Mouse (Mus musculus): ENCODE measurements around the gene Gm7929. TPM values are rescaled to one million over a fixed set of nuclear protein-coding genes. Genes with fewer than 3 reads are reported as not detected.
"Not testable (repeated sequence)": the region's sequence is repeated elsewhere in the genome, so short reads cannot be mapped to it uniquely, and the experiment has no call there.

Gene Gm7929
- polyA plus RNA-seq (2012; fragmentation: generic; extraction: Trizol) = not detected
- long read RNA-seq, experiment 1 = 0 reads
- long read RNA-seq, experiment 2 = 0 reads

DNA sequence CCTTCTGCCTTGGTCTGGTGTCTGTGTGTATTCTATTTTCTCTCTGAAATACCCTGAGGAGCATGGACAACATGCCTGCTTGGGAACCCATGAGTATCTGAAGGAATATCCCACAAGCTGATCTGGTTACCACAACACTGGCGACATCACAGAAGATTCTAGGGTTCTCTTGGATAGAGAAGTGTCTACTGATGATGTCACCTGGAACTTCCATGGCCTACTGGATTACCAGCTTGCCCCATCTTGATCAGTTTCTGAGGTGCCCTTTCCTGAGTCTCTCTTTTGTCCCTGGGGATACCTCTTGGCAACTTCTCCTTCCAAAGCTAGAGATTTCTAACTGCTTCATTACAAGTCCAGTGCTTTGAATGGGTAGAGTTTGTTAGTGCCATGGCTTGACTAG lies at the start of gene Gm7929:
TSS of gene Gm7929 (minus strand) at position 101 of the 400 bp plus-strand sequence.
- not testable (repeated sequence) for H3K4me3 ChIP-seq (ENCODE audit: insufficient read depth, poor library complexity, severe bottlenecking); H3ac ChIP-seq (ENCODE audit: control insufficient read depth, insufficient read length, low read depth); H3K27me3 ChIP-seq (ENCODE audit: control insufficient read depth, insufficient read depth, insufficient read length); H3K79me3 ChIP-seq (ENCODE audit: low read depth); H3K79me2 ChIP-seq (ENCODE audit: control insufficient read depth, insufficient read depth); H3K36me3 ChIP-seq (ENCODE audit: control insufficient read depth, insufficient read depth)

DNA sequence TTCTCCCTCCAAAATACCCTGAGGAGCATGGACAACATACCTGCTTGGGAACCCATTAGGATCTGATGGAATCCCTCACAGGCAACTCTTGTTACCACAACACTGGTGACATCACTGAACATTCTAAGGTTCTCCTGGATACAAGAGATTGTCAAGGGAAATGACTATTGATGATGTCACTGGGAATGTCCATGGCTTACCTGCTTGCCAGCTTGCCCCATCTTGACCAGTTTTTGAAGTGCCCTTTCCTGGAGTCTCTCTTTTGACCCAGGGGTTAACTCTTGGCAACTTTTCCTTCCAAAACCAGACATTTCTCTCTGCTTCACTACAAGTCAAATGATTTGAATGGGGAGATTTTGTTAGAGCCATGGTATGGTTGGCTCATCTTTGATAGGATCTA lies 21.9 kb upstream of the Gm7929 start, which contains the start of gene Gm47189:
TSS of gene Gm47189 (minus strand) at position 101 of the 400 bp plus-strand sequence.
- H3K79me3 ChIP-seq (ENCODE audit: low read depth); H3ac ChIP-seq (ENCODE audit: control insufficient read depth, insufficient read length, low read depth); H3K36me3 ChIP-seq (ENCODE audit: control insufficient read depth, insufficient read depth); H3K27me3 ChIP-seq (ENCODE audit: control insufficient read depth, insufficient read depth, insufficient read length); H3K79me2 ChIP-seq (ENCODE audit: control insufficient read depth, insufficient read depth); H3K4me3 ChIP-seq (ENCODE audit: insufficient read depth, poor library complexity, severe bottlenecking): not testable (repeated sequence)

DNA sequence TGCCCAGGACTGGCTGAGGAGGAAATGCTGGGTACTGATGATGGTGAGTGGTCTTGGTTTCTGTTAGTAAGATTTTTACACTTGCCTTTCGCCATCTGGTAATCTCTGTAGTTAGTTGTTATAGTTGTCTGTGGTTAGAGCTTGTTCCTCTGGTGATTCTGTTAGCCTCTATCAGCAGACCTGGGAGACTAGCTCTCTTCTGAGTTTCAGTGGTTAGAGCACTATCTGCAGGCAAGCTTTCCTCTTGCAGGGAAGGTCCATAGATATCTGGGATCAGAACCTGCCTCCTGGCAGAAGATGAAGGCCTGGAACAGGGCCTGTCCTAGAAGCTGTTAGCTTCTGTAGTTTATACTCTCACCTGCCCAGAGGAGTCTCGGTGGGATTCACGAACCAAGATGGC lies 5.5 kb upstream of the Gm7929 start:
- H3K36me3 ChIP-seq (ENCODE audit: control insufficient read depth, insufficient read depth); H3K79me2 ChIP-seq (ENCODE audit: control insufficient read depth, insufficient read depth); H3ac ChIP-seq (ENCODE audit: control insufficient read depth, insufficient read length, low read depth); H3K4me3 ChIP-seq (ENCODE audit: insufficient read depth, poor library complexity, severe bottlenecking); H3K27me3 ChIP-seq (ENCODE audit: control insufficient read depth, insufficient read depth, insufficient read length); H3K79me3 ChIP-seq (ENCODE audit: low read depth): not testable (repeated sequence)

DNA sequence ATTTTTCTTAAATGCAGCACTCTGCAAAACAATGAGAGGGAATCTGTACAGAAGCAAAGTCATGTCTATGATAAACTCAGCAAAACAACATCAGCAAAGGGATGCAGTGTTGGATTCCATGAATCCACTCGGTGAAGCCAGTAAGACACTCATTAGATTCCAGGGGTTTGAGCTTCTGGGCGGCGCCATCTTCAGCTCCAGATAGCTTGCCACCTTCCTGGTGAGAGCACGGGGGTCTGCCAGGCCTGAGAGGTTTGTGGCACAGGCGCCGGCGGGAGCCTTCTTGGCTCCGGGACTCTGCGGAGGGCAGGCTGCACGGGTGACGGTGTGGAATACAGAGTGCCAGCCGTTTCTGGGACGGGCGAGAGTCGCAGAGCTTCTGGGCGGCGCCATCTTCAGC lies 27.0 kb downstream of the Gm7929 start:
- H3K36me3 ChIP-seq (ENCODE audit: control insufficient read depth, insufficient read depth); H3ac ChIP-seq (ENCODE audit: control insufficient read depth, insufficient read length, low read depth); H3K27me3 ChIP-seq (ENCODE audit: control insufficient read depth, insufficient read depth, insufficient read length); H3K79me2 ChIP-seq (ENCODE audit: control insufficient read depth, insufficient read depth); H3K4me3 ChIP-seq (ENCODE audit: insufficient read depth, poor library complexity, severe bottlenecking); H3K79me3 ChIP-seq (ENCODE audit: low read depth): not testable (repeated sequence)

DNA sequence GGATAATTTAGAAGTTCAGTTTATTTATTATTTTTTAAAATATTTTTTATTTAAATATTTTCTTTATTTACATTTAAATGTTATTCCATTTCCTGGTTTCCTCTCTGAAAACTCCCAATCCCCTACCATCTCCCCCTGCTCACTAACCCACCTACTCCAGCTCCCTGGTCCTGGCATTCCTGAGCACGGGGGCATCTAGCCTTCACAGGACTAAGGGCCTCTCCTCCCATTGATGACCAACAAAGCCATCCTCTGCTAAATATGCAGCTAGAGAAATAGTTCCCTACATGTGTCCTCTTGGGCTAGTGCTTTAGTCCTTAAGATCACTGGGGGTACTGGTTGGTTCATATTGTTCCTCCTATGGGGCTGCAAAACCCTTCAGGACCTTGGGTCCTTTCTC lies 33.2 kb downstream of the Gm7929 start:
- H3ac ChIP-seq (ENCODE audit: control insufficient read depth, insufficient read length, low read depth); H3K79me3 ChIP-seq (ENCODE audit: low read depth); H3K79me2 ChIP-seq (ENCODE audit: control insufficient read depth, insufficient read depth); H3K4me3 ChIP-seq (ENCODE audit: insufficient read depth, poor library complexity, severe bottlenecking); H3K27me3 ChIP-seq (ENCODE audit: control insufficient read depth, insufficient read depth, insufficient read length); H3K36me3 ChIP-seq (ENCODE audit: control insufficient read depth, insufficient read depth): not testable (repeated sequence)

DNA sequence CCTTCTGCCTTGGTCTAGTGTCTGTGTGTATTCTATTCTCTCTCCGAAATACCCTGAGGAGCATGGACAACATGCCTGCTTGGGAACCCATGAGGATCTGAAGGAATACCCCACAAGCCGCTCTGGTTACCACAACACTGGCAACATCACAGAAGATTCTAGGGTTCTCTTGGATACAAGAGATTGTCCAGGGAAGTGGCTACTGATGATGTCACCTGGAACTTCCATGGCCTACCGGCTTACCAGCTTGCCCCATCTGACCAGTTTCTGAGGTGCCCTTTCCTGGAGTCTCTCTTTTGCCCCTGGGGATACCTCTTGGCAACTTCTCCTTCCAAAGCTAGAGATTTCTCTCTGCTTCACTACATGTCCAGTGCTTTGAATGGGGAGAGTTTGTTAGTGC lies 48.6 kb downstream of the Gm7929 start, which contains the start of gene Gm8068:
TSS of gene Gm8068 (minus strand) at position 101 of the 400 bp plus-strand sequence.
- H3K4me3 ChIP-seq (ENCODE audit: insufficient read depth, poor library complexity, severe bottlenecking); H3K79me2 ChIP-seq (ENCODE audit: control insufficient read depth, insufficient read depth); H3K27me3 ChIP-seq (ENCODE audit: control insufficient read depth, insufficient read depth, insufficient read length); H3ac ChIP-seq (ENCODE audit: control insufficient read depth, insufficient read length, low read depth); H3K36me3 ChIP-seq (ENCODE audit: control insufficient read depth, insufficient read depth); H3K79me3 ChIP-seq (ENCODE audit: low read depth): not testable (repeated sequence)

Other genes with a start within 250 kb of the Gm7929 start
- not detected for gene Gm7970, start 195.0 kb downstream of the Gm7929 start, polyA plus RNA-seq (2012; fragmentation: generic; extraction: Trizol)
- not detected for gene 1700049E17Rik2, start 177.4 kb downstream of the Gm7929 start, polyA plus RNA-seq (2012; fragmentation: generic; extraction: Trizol)
- not detected for gene Gm3072, start 126.0 kb downstream of the Gm7929 start, polyA plus RNA-seq (2012; fragmentation: generic; extraction: Trizol)
- not detected for gene Gm3676, start 104.1 kb downstream of the Gm7929 start, polyA plus RNA-seq (2012; fragmentation: generic; extraction: Trizol)
- not detected for gene Gm8068, start 48.7 kb downstream of the Gm7929 start, polyA plus RNA-seq (2012; fragmentation: generic; extraction: Trizol)
- not detected for gene Gm47189, start 21.8 kb upstream of the Gm7929 start, polyA plus RNA-seq (2012; fragmentation: generic; extraction: Trizol)
- not detected for gene Gm7980, start 156.7 kb upstream of the Gm7929 start, polyA plus RNA-seq (2012; fragmentation: generic; extraction: Trizol)
- not detected for gene 1700049E17Rik1, start 174.3 kb upstream of the Gm7929 start, polyA plus RNA-seq (2012; fragmentation: generic; extraction: Trizol)
- not detected for gene 1700024B05Rik, start 193.4 kb upstream of the Gm7929 start, polyA plus RNA-seq (2012; fragmentation: generic; extraction: Trizol)
- not detected for gene Gm6401, start 217.3 kb upstream of the Gm7929 start, polyA plus RNA-seq (2012; fragmentation: generic; extraction: Trizol)
- gene Gm3543, start 232.7 kb upstream of the Gm7929 start, polyA plus RNA-seq (2012; fragmentation: generic; extraction: Trizol) = 0.04 TPM